Mouse (Mus musculus) forebrain, embryonic 10.5 days (tissue): ENCODE data around the gene Eps15l1. TPM values are rescaled to one million over a fixed set of nuclear protein-coding genes. Genes with fewer than 3 reads are reported as not detected.
A peak's percentile ranks its signal among the peaks of the same experiment; 100 is the strongest.

Experiments
- DNase-seq: peaks from one replicate; pipeline ENCODE4 v3.0.0-alpha.2; 2017; ENCODE audit warnings: low spot score; ENCODE audit errors: extremely low spot score
- H3K27ac ChIP-seq: fragments of 300-500 bp; sonication (generic); 2 replicates; pipeline ENCODE4 v1.5.1; 2016; ENCODE audit warnings: mild to moderate bottlenecking
- H3K27me3 ChIP-seq: fragments of 300-500 bp; sonication (generic); 2 replicates; pipeline ENCODE4 v1.6.1; 2016; ENCODE audit warnings: mild to moderate bottlenecking; ENCODE audit not compliant: poor library complexity, severe bottlenecking
- H3K36me3 ChIP-seq: fragments of 300-500 bp; sonication (generic); replicated peaks from 2 replicates; pipeline ENCODE4 v1.6.1; 2016; ENCODE audit warnings: mild to moderate bottlenecking, moderate library complexity
- H3K4me1 ChIP-seq: fragments of 300-500 bp; sonication (generic); 2 replicates; pipeline ENCODE4 v1.6.1; 2016
- H3K4me3 ChIP-seq: fragments of 300-500 bp; sonication (generic); 2 replicates; pipeline ENCODE4 v1.5.1; 2016; ENCODE audit warnings: mild to moderate bottlenecking, moderate library complexity
- H3K9me3 ChIP-seq: fragments of 300-500 bp; sonication (generic); 2 replicates; pipeline ENCODE4 v1.6.1; 2016; ENCODE audit warnings: mild to moderate bottlenecking, moderate library complexity
- WGBS: fragments of 180-500 bp; shearing (Covaris S2); methylation state at CpG from one replicate; pipeline ENCODE4 v1.1.7; 2016; 5-methylcytosine and 5-hydroxymethylcytosine counted together
- polyA plus RNA-seq: library from polyadenylated mRNA; unstranded; fragments of >200 nt; fragmentation: Nextera tagmentation; extraction: Ambion mirVana; gene quantifications from 2 replicates; pipeline ENCODE4 v1.2.1, GENCODE M21; 2016

Gene Eps15l1
- polyA plus RNA-seq, 1 experiment from 2014 or later = 72.9 TPM

- DNase-seq = no peak
- peaks cover 100% of the 10 kb centered on the region for H3K36me3 ChIP-seq
- no peaks in the 10 kb centered on the region for H3K9me3 ChIP-seq
- H3K4me1 ChIP-seq = no peaks in the 10 kb centered on the region
- no peak overlapping the region for H3K4me3 ChIP-seq
- H3K27ac ChIP-seq = no peak overlapping the region
- no peaks in the 10 kb centered on the region for H3K27me3 ChIP-seq
- 95% methylated on average over 2 of the region's 2 CpGs for WGBS
Observed at GRCm38 (mm10) chr8:72385737-72386136, 35.5 kb downstream of the Eps15l1 start.

DNA sequence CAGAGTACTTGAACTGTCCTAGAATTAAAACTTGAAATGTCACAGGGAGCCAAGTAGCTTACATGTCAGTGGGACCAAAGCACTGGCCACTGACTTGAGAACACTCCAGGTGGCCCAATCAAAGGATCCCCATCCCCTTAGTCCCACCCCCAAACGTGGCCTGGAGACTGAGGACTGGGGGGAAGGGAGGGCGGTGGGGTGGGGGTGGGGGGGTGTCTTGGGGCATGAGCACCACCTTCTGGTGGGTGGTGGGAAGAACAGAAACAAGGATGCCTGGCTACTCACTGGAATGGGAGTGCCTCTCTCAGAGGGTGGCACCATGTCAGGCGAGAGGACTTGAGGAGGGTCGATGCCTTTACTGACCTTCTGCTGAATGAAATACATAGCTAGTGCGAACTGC is 38.9 kb downstream of the Eps15l1 start:
- H3K4me3 ChIP-seq = no peak overlapping the region
- no peaks in the 10 kb centered on the region for H3K27me3 ChIP-seq
- H3K9me3 ChIP-seq = no peaks in the 10 kb centered on the region
- no peaks in the 10 kb centered on the region for H3K4me1 ChIP-seq
- no peak for DNase-seq
- H3K27ac ChIP-seq = no peak overlapping the region
- H3K36me3 ChIP-seq = peaks cover 100% of the 10 kb centered on the region
- 56% methylated on average over 5 of the region's 5 CpGs for WGBS

DNA sequence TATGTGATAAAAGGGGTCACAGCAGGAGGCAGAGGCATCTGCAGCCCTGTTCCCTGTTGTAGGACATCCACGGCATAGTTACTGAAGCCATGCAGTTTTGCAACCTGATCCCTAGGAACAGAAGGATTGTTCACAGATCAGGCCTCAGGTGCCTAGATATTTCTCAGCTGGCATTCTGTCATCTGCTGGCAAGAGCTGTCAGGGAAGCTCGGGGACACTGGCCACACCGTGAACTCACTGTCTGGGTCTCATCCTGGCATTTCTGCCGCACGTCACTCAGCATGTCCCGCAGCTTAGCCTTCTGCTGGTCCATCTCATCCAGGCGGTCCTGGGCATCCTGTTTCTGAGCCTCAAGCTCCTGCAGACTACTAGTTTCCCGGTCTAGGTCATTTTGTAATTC is 40.6 kb downstream of the Eps15l1 start:
- Histone ChIP-seq H3K27me3 (no peaks in the 10 kb centered on the region), H3K27ac (no peak overlapping the region), H3K4me3 (no peak overlapping the region), H3K4me1 (no peaks in the 10 kb centered on the region), H3K9me3 (no peaks in the 10 kb centered on the region), H3K36me3 (peaks cover 100% of the 10 kb centered on the region)
- 97% methylated on average over 8 of the region's 8 CpGs for WGBS
- DNase-seq = no peak

DNA sequence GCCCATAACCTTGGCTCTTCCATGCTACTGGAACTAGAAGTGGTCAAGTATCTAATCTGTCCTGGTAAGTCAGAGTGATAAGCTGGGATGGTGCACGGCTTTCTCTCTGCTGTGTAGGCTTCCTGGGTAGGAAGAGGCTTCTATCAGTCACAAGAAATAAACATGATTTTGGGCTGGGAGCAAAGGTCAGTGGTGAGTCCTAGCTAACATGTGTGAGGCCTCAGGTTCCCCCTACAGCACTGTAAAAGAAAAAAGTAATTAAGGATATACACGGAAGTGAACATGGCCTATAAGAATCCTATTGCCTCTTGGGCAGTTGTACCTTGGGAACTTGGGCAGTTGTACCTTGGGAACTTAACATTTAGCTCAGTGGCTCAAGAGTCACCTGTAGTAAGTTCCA is 44.4 kb downstream of the Eps15l1 start:
- H3K4me3 ChIP-seq = no peak overlapping the region
- H3K9me3 ChIP-seq = no peaks in the 10 kb centered on the region
- H3K27me3 ChIP-seq = no peaks in the 10 kb centered on the region
- H3K4me1 ChIP-seq = no peaks in the 10 kb centered on the region
- DNase-seq = no peak
- peaks cover 99% of the 10 kb centered on the region for H3K36me3 ChIP-seq
- 98% methylated on average over 2 of the region's 2 CpGs for WGBS
- no peak overlapping the region for H3K27ac ChIP-seq

DNA sequence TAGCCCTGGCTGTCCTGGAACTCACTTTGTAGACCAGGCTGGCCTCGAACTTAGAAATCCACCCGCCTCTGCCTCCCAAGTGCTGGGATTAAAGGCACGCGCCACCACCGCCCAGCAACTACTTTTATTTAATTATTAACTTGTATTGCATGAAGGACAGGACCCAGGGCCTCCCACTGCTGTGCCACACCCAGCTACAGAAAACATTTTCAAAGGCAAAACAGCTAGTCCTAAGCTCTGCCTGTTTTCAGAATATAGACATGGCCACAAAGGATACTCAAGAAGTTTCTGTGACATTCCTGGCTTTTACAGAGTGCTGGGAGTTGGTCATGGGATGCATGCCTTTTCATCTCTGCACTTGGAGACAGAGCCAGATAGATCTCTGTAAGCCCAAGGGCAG is 45.0 kb downstream of the Eps15l1 start:
- 95% methylated on average over 5 of the region's 5 CpGs for whole genome bisulfite sequencing
- Histone ChIP-seq H3K4me1 (no peaks in the 10 kb centered on the region), H3K9me3 (no peaks in the 10 kb centered on the region), H3K27ac (no peak overlapping the region), H3K4me3 (no peak overlapping the region), H3K27me3 (no peaks in the 10 kb centered on the region), H3K36me3 (peaks cover 99% of the 10 kb centered on the region)
- DNase-seq = no peak

DNA sequence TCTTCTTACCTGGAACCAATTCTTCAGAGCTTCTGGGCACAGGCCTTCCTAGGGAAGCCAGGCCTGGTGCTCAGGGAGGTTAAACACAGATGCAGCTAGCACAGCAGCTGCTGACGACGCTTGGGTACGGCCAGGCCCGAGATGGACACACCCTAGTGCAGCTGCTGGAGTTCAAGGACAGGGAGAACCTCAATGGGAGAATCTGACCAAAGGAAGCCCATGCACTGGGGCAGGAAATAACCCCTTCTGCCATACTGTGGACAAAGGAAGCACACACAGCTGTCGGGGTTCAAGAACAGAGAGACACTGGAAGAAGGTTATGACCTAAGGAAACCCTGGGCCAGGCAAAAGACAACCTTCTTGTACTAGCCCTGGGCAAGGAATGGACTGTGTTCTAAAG is 46.1 kb downstream of the Eps15l1 start:
- Histone ChIP-seq H3K27me3 (no peaks in the 10 kb centered on the region), H3K27ac (no peak overlapping the region), H3K4me1 (no peaks in the 10 kb centered on the region), H3K36me3 (peaks cover 99% of the 10 kb centered on the region), H3K4me3 (no peak overlapping the region), H3K9me3 (no peaks in the 10 kb centered on the region)
- no peak for DNase-seq
- WGBS = 86% methylated on average over 5 of the region's 5 CpGs

- H3K4me3 ChIP-seq = no peak overlapping the region
- H3K9me3 ChIP-seq = no peaks in the 10 kb centered on the region
- 94% methylated on average over 4 of the region's 4 CpGs for whole genome bisulfite sequencing
- no peak for DNase-seq
- no peak overlapping the region for H3K27ac ChIP-seq
- no peaks in the 10 kb centered on the region for H3K27me3 ChIP-seq
- H3K36me3 ChIP-seq = peaks cover 99% of the 10 kb centered on the region
- H3K4me1 ChIP-seq = no peaks in the 10 kb centered on the region
Observed at GRCm38 (mm10) chr8:72372311-72372710, 48.9 kb downstream of the Eps15l1 start.

GRCm38 (mm10) chr8:72371356-72371755 is 49.9 kb downstream of the Eps15l1 start:
- Histone ChIP-seq H3K9me3 (no peaks in the 10 kb centered on the region), H3K27ac (no peak overlapping the region), H3K36me3 (peaks cover 99% of the 10 kb centered on the region), H3K4me1 (no peaks in the 10 kb centered on the region), H3K4me3 (no peak overlapping the region), H3K27me3 (no peaks in the 10 kb centered on the region)
- 93% methylated on average over 3 of the region's 3 CpGs for WGBS
- no peak for DNase-seq

- DNase-seq = no peak
- 99% methylated on average over 2 of the region's 2 CpGs for WGBS
Observed at GRCm38 (mm10) chr8:72366435-72366834, 54.8 kb downstream of the Eps15l1 start.

GRCm38 (mm10) chr8:72365826-72366225 is 55.4 kb downstream of the Eps15l1 start:
- no peaks in the 10 kb centered on the region for H3K27me3 ChIP-seq
- WGBS = 26% methylated on average over 3 of the region's 3 CpGs

More at GRCm38 (mm10) chr8:72366435-72366834, 54.8 kb downstream of the Eps15l1 start:
- Histone ChIP-seq H3K9me3 (no peaks in the 10 kb centered on the region), H3K27me3 (no peaks in the 10 kb centered on the region), H3K27ac (no peak overlapping the region), H3K4me3 (no peak overlapping the region), H3K4me1 (no peaks in the 10 kb centered on the region), H3K36me3 (peaks cover 100% of the 10 kb centered on the region)

GRCm38 (mm10) chr8:72365016-72365415 is 56.2 kb downstream of the Eps15l1 start:
- H3K9me3 ChIP-seq = no peaks in the 10 kb centered on the region
- WGBS = 93% methylated on average over 2 of the region's 2 CpGs

More at GRCm38 (mm10) chr8:72365826-72366225, 55.4 kb downstream of the Eps15l1 start:
- peaks cover 100% of the 10 kb centered on the region for H3K36me3 ChIP-seq
- peak; percentile 24 for DNase-seq
- H3K9me3 ChIP-seq = no peaks in the 10 kb centered on the region
- no peaks in the 10 kb centered on the region for H3K4me1 ChIP-seq
- H3K27ac ChIP-seq = no peak overlapping the region
- H3K4me3 ChIP-seq = no peak overlapping the region

GRCm38 (mm10) chr8:72363457-72363856 is 57.8 kb downstream of the Eps15l1 start:
- Histone ChIP-seq H3K4me3 (no peak overlapping the region), H3K9me3 (no peaks in the 10 kb centered on the region), H3K27me3 (no peaks in the 10 kb centered on the region), H3K27ac (no peak overlapping the region), H3K36me3 (peaks cover 99% of the 10 kb centered on the region), H3K4me1 (no peaks in the 10 kb centered on the region)
- no peak for DNase-seq
- 89% methylated on average over 7 of the region's 7 CpGs for WGBS

More at GRCm38 (mm10) chr8:72365016-72365415, 56.2 kb downstream of the Eps15l1 start:
- no peaks in the 10 kb centered on the region for H3K4me1 ChIP-seq
- DNase-seq = no peak
- no peak overlapping the region for H3K4me3 ChIP-seq
- no peak overlapping the region for H3K27ac ChIP-seq
- peaks cover 100% of the 10 kb centered on the region for H3K36me3 ChIP-seq
- H3K27me3 ChIP-seq = no peaks in the 10 kb centered on the region

DNA sequence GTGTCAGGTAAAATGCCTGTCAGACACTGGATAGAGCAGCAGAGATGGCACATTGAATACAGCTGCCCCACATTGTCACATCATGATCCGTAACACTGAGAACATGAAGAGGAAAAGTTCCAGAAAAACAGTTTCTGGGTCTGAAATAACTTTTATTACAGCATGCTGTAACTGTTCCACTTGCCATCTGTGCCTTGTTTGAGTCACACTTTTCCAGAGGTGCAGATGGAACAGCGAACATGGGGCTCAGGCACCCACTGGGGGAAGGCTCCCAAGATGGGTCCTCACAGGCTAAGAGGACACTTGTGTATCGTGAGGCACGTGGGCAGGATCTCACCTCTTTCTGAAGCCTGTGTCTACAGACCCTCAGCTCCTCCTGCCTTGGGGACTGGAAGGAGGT is 58.5 kb downstream of the Eps15l1 start:
- Histone ChIP-seq H3K4me3 (no peak overlapping the region), H3K27ac (no peak overlapping the region), H3K4me1 (no peaks in the 10 kb centered on the region), H3K36me3 (peaks cover 99% of the 10 kb centered on the region), H3K27me3 (no peaks in the 10 kb centered on the region), H3K9me3 (no peaks in the 10 kb centered on the region)
- DNase-seq = no peak
- WGBS = 96% methylated on average over 4 of the region's 4 CpGs

DNA sequence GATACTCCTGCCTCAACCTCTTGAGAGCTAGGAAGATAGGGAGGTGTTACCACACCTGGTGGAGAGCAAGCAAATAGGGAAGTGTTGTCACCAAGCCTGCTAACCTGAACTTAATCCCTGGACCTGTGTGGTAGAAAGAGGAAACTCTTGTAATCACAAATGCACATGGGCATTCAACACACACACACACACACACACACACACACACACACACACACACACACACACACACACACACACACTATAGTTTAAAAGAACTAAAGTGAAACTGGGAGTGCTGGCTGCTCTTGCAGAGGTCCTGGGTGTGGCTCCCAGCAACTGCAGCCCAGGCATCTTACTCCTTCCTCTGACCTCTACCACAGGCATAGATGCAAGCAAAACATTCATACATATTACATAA is 61.1 kb downstream of the Eps15l1 start:
- no peak overlapping the region for H3K27ac ChIP-seq
- H3K4me3 ChIP-seq = no peak overlapping the region
- no peak for DNase-seq
- H3K4me1 ChIP-seq = no peaks in the 10 kb centered on the region
- H3K36me3 ChIP-seq = peaks cover 99% of the 10 kb centered on the region
- H3K9me3 ChIP-seq = no peaks in the 10 kb centered on the region
- H3K27me3 ChIP-seq = no peaks in the 10 kb centered on the region
